Mouse (Mus musculus) stomach, postnatal 0 days (tissue): Measurements from ENCODE around the gene Ddx11. TPM values are rescaled to one million over a fixed set of nuclear protein-coding genes. Genes with fewer than 3 reads are reported as not detected.
A peak's percentile ranks its signal among the peaks of the same experiment; 100 is the strongest.

Source experiments
- ATAC-seq: fragments of 200-750 bp; cut with Nextera tagmentation; 2 replicates; pipeline ENCODE4 v1.8.0; 2017; ENCODE audit not compliant: low FRiP score, low TSS enrichment
- DNase-seq: peaks from one replicate; pipeline ENCODE4 v3.0.0-alpha.2; 2016; ENCODE audit warnings: low spot score
- H3K27ac ChIP-seq: fragments of 300-500 bp; sonication (generic); replicated peaks from 2 replicates; pipeline ENCODE4 v1.5.1; 2014; ENCODE audit warnings: mild to moderate bottlenecking, control low read depth
- H3K27me3 ChIP-seq: fragments of 300-500 bp; sonication (generic); 2 replicates; pipeline ENCODE4 v1.6.1; 2014; ENCODE audit warnings: low read length; ENCODE audit not compliant: control insufficient read depth, insufficient read depth
- H3K36me3 ChIP-seq: fragments of 300-500 bp; sonication (generic); 2 replicates; pipeline ENCODE4 v1.6.1; 2014; ENCODE audit warnings: low read length, mixed read lengths; ENCODE audit not compliant: control insufficient read depth, insufficient read depth
- H3K4me1 ChIP-seq: fragments of 300-500 bp; sonication (generic); replicated peaks from 2 replicates; pipeline ENCODE4 v1.6.1; 2014; ENCODE audit warnings: antibody characterized with exemption; ENCODE audit not compliant: control insufficient read depth, insufficient read depth
- H3K4me2 ChIP-seq: fragments of 300-500 bp; sonication (generic); replicated peaks from 2 replicates; pipeline ENCODE4 v1.6.1; 2014; ENCODE audit warnings: low read depth, mild to moderate bottlenecking, control low read depth, moderate library complexity
- H3K4me3 ChIP-seq: fragments of 300-500 bp; sonication (generic); 2 replicates; pipeline ENCODE4 v1.5.1; 2014; ENCODE audit warnings: low read depth, low read length, control low read depth
- H3K9ac ChIP-seq: fragments of 300-500 bp; sonication (generic); 2 replicates; pipeline ENCODE4 v1.6.1; 2014; ENCODE audit warnings: mild to moderate bottlenecking, low read length, control low read depth, mixed read lengths
- H3K9me3 ChIP-seq: fragments of 300-500 bp; sonication (generic); 2 replicates; pipeline ENCODE4 v1.6.1; 2016; ENCODE audit warnings: low read length; ENCODE audit not compliant: control insufficient read depth
- CTCF ChIP-seq: IDR thresholded peaks from 2 replicates; pipeline ENCODE4 v1.5.1; 2016; ENCODE audit warnings: antibody characterized with exemption, low read depth, mild to moderate bottlenecking, moderate library complexity
- EP300 ChIP-seq: optimal IDR thresholded peaks from 2 replicates; pipeline ENCODE3; 2016; ENCODE audit warnings: antibody characterized with exemption
- WGBS: fragments of 180-500 bp; shearing (Covaris S2); extraction: QIAGEN DNeasy Blood & Tissue Kit; methylation state at CpG from one replicate; pipeline ENCODE4 v1.1.7; 2014; 5-methylcytosine and 5-hydroxymethylcytosine counted together
- polyA plus RNA-seq: library from polyadenylated mRNA; unstranded; fragments of >200 nt; fragmentation: Nextera tagmentation; extraction: Ambion mirVana; gene quantifications from 2 replicates; pipeline ENCODE4 v1.2.1, GENCODE M21; 2015

Ddx11 gene
- polyA plus RNA-seq, 1 experiment from 2014 or later: 2.9 TPM

DNA sequence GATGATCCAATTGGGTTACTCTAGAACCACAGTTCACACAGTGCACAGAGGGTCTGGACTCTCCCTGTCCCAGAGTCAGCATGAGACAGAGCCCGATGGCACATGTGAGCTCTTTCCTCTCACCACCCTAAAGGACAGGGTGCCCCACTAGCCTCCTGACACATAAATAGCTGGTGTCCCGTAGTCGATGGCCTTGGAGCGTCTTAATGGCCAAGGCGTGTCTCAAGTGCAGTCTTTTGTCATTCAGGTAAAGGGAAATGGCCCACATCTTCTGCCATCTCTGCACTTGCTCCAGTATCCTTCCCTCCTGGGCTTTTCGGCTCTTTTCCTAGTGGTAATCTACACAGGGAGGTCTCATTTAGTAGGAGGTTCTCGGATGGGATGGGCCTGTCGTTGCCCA, 67.3 kb downstream of the Ddx11 start:
- H3K27me3 ChIP-seq: no peaks in the 10 kb centered on the region
- H3K4me2 ChIP-seq: no peak overlapping the region
- H3K9me3 ChIP-seq: no peaks in the 10 kb centered on the region
- no peaks in the 10 kb centered on the region for H3K4me1 ChIP-seq
- ATAC-seq: no peak
- no peaks in the 10 kb centered on the region for H3K36me3 ChIP-seq
- 85% methylated on average over 8 of the region's 8 CpGs for WGBS
- no peak for DNase-seq
- TF ChIP-seq EP300: no peak
- no peak for TF ChIP-seq CTCF
- no peak overlapping the region for H3K4me3 ChIP-seq
- H3K27ac ChIP-seq: no peak overlapping the region
- no peak overlapping the region for H3K9ac ChIP-seq

- TF ChIP-seq CTCF: peak; percentile 69
- TF ChIP-seq EP300: no peak
- Histone ChIP-seq H3K27ac (no peak overlapping the region), H3K4me2 (no peak overlapping the region), H3K9me3 (no peaks in the 10 kb centered on the region), H3K4me1 (no peaks in the 10 kb centered on the region), H3K36me3 (no peaks in the 10 kb centered on the region), H3K27me3 (no peaks in the 10 kb centered on the region), H3K9ac (no peak overlapping the region), H3K4me3 (no peak overlapping the region)
- no peak for DNase-seq
- WGBS: 33% methylated on average over 3 of the region's 3 CpGs
- no peak for ATAC-seq
Observed at GRCm38 (mm10) chr17:66197041-66197440, 73.7 kb downstream of the Ddx11 start.

Other genes with a start within 250 kb of the Ddx11 start
- 114 and 117 TPM in 2 replicates for gene Ralbp1, start 237.7 kb upstream of the Ddx11 start, polyA plus RNA-seq
- gene Twsg1, start 172.3 kb upstream of the Ddx11 start, polyA plus RNA-seq: 63.5 and 66.8 TPM in 2 replicates
- gene Ankrd12, start 46.4 kb upstream of the Ddx11 start, polyA plus RNA-seq: 23.4 and 25.5 TPM in 2 replicates
- gene Ndufv2, start 22.0 kb upstream of the Ddx11 start, polyA plus RNA-seq: 348 and 356 TPM in 2 replicates
- 27.2 and 27.6 TPM in 2 replicates for gene Washc1, start 12.0 kb upstream of the Ddx11 start, polyA plus RNA-seq